Mouse (Mus musculus) forebrain, embryonic 10.5 days (tissue): ENCODE measurements around the gene Tmem259. TPM values are rescaled to one million over a fixed set of nuclear protein-coding genes. Genes with fewer than 3 reads are reported as not detected.
A peak's percentile ranks its signal among the peaks of the same experiment; 100 is the strongest.

Experiments used
- DNase-seq: peaks from one replicate; pipeline ENCODE4 v3.0.0-alpha.2; 2017; ENCODE audit warnings: low spot score; ENCODE audit errors: extremely low spot score
- H3K27ac ChIP-seq: fragments of 300-500 bp; sonication (generic); 2 replicates; pipeline ENCODE4 v1.5.1; 2016; ENCODE audit warnings: mild to moderate bottlenecking
- H3K27me3 ChIP-seq: fragments of 300-500 bp; sonication (generic); 2 replicates; pipeline ENCODE4 v1.6.1; 2016; ENCODE audit warnings: mild to moderate bottlenecking; ENCODE audit not compliant: poor library complexity, severe bottlenecking
- H3K36me3 ChIP-seq: fragments of 300-500 bp; sonication (generic); replicated peaks from 2 replicates; pipeline ENCODE4 v1.6.1; 2016; ENCODE audit warnings: mild to moderate bottlenecking, moderate library complexity
- H3K4me1 ChIP-seq: fragments of 300-500 bp; sonication (generic); 2 replicates; pipeline ENCODE4 v1.6.1; 2016
- H3K4me3 ChIP-seq: fragments of 300-500 bp; sonication (generic); 2 replicates; pipeline ENCODE4 v1.5.1; 2016; ENCODE audit warnings: mild to moderate bottlenecking, moderate library complexity
- H3K9me3 ChIP-seq: fragments of 300-500 bp; sonication (generic); 2 replicates; pipeline ENCODE4 v1.6.1; 2016; ENCODE audit warnings: mild to moderate bottlenecking, moderate library complexity
- WGBS: fragments of 180-500 bp; shearing (Covaris S2); methylation state at CpG from one replicate; pipeline ENCODE4 v1.1.7; 2016; 5-methylcytosine and 5-hydroxymethylcytosine counted together
- polyA plus RNA-seq: library from polyadenylated mRNA; unstranded; fragments of >200 nt; fragmentation: Nextera tagmentation; extraction: Ambion mirVana; gene quantifications from 2 replicates; pipeline ENCODE4 v1.2.1, GENCODE M21; 2016

The Tmem259 gene
- polyA plus RNA-seq, 1 experiment from 2014 or later: 8.4 TPM

DNA sequence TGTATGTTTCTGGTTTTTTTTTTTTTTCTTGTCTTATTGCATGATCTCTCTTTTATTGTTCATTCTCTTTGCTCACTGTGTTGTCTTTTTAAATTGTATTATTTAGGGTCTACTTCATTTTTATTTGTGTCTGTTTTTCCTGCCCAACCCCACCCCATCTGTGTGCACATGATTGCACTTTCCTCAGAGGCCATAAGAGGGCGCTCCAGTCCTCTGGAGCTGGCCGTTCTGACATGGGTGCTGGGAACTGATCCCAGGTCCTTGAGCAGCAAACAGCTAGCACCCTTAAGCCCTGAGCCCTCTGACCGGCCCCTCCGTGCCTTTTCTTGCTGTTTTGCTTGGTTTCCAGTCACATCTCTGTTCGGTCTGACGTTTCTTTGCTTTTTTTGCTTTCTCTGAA is 7.4 kb upstream of the Tmem259 start:
- no peak overlapping the region for H3K27ac ChIP-seq
- H3K4me3 ChIP-seq: 0 out of 2 replicates have a peak overlapping the region, but pooled peaks have one; percentile 14
- no peak for DNase-seq
- whole genome bisulfite sequencing: 86% methylated on average over 6 of the region's 6 CpGs
- H3K36me3 ChIP-seq: peaks cover 44% of the 10 kb centered on the region
- H3K9me3 ChIP-seq: peaks cover 14% of the 10 kb centered on the region; the same call in 1 of the 2 replicates
- peaks cover 49% of the 10 kb centered on the region for H3K27me3 ChIP-seq
- H3K4me1 ChIP-seq: peaks cover 46% of the 10 kb centered on the region

DNA sequence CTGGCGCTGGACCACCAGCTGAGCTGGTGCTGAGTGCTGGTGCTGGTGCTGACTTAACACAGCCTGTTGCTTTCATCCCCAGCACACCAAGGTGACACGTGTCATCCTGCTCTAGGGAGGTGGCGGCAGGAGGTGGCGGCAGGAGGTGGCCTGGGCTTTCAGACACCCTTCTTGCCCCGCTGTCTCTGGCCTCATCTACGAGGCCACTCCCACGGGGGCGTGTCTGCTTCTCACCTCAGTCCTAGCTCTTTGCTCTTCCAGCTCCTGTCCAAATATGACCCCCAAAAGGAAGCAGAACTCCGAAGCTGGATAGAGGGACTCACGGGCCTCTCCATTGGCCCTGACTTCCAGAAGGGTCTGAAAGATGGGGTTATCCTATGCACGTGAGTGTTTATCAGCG is 7.0 kb upstream of the Tmem259 start:
- Histone ChIP-seq H3K27ac (no peak overlapping the region), H3K4me1 (peaks cover 46% of the 10 kb centered on the region), H3K9me3 (peaks cover 14% of the 10 kb centered on the region; the same call in 1 of the 2 replicates), H3K4me3 (peak overlapping the region; percentile 19; the same call in 1 of the 2 replicates), H3K36me3 (peaks cover 44% of the 10 kb centered on the region), H3K27me3 (peaks cover 53% of the 10 kb centered on the region)
- no peak for DNase-seq
- WGBS: 54% methylated on average over 12 of the region's 12 CpGs

DNA sequence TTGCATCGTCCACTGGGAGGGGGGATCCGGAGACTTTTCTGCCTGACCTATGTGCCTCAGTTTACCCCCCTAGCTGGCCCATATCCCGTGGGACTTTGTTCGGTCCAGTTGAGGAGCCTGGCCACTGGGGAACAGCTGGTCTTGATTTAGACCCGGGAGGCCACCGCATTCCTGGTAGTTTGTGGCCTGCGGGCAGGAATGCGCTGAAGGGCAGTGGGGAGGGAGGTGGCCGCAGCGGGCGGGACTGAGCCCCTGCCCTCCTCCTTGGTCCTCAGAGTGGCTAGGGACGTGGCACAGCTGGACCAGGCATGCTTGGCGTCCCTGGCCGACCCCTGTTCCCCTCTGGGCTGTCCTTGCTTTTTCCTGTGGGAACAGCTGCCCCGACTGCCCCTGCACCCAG is 5.7 kb upstream of the Tmem259 start:
- Histone ChIP-seq H3K27me3 (peaks cover 53% of the 10 kb centered on the region), H3K4me1 (peaks cover 48% of the 10 kb centered on the region), H3K9me3 (peaks cover 14% of the 10 kb centered on the region; the same call in 1 of the 2 replicates), H3K4me3 (peak overlapping the region; percentile 80), H3K27ac (peak overlapping the region; percentile 87), H3K36me3 (peaks cover 41% of the 10 kb centered on the region)
- peak; percentile 35 for DNase-seq
- WGBS: 6% methylated on average over 15 of the region's 15 CpGs

DNA sequence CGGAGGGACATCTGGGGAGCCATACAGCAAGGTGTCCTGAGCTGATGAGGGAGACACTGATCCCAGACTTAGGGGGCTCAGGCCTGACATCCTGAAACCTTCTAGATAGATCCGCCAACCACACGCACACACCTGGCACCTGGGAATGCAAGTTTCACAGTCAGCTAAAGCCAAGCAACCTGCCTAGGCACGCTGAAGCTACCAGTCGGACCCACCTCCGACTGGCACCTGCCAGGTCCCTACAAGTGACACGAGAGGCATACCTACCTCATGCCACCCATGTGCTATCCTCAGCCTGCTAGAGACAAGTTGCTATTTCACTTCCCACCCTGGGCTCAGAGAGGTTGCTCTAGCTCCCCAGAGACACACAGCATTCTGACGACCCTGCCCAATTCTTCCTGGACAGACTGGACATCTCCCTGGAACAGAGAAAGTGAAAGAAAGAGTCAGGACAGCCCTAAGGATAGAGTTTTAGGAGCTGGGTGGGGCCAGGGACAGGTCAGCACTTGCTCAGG is 5.2 kb upstream of the Tmem259 start:
- H3K4me3 ChIP-seq: peak overlapping the region; percentile 80
- 30% methylated on average over 8 of the region's 8 CpGs for WGBS
- H3K4me1 ChIP-seq: peaks cover 51% of the 10 kb centered on the region
- peaks cover 53% of the 10 kb centered on the region for H3K27me3 ChIP-seq
- peak overlapping the region; percentile 87 for H3K27ac ChIP-seq
- peaks cover 14% of the 10 kb centered on the region; the same call in 1 of the 2 replicates for H3K9me3 ChIP-seq
- H3K36me3 ChIP-seq: peaks cover 36% of the 10 kb centered on the region
- no peak for DNase-seq

DNA sequence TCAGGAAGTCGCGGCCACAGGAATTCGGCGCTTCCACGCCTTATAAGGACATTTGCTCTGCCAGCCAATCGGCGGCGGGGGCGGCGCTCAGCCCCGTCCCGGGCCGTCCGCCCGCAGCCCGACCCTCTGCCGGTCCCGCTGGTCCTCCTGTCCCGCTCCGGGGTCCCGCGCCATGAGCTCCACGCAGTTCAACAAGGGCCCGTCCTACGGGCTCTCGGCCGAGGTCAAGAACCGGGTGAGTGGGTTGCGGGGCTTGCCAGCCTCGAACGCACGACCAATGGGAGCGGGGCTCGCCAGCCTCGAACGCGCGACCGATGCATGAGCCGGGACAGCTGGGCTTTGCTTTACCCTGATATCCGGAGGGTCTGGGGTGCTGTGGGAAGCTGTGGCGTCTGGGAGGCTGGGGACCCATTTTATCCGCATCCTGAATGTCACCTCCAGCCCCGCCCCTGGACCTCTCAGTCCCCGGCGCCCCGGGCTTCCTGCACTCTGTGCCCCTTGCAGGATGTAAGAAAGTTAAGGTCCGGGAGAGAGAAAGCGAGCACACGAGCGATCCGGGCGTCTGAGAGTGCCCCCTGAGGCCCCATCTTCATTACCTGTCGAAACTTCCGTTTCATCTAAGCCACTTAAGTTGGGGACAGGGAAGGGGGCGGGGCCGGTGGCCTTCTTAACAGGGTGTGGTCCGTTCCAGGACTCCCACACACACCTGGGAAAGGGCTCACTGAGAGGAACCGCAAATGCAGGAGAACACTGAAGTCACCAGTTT is 4.6 kb upstream of the Tmem259 start, which contains the start of gene Cnn2:
Cnn2 (plus strand) TSS at position 79 of the 766 bp plus-strand sequence.
- Histone ChIP-seq H3K9me3 (peaks cover 14% of the 10 kb centered on the region; the same call in 1 of the 2 replicates), H3K27me3 (peaks cover 53% of the 10 kb centered on the region), H3K4me3 (peak within 1 kb of the TSS; percentile 80), H3K4me1 (peaks cover 54% of the 10 kb centered on the region), H3K27ac (peak within 1 kb of the TSS; percentile 87), H3K36me3 (peaks cover 31% of the 10 kb centered on the region)
- under 1% methylated on average over 59 of the region's 59 CpGs for WGBS
- DNase-seq: peak; percentile 53

DNA sequence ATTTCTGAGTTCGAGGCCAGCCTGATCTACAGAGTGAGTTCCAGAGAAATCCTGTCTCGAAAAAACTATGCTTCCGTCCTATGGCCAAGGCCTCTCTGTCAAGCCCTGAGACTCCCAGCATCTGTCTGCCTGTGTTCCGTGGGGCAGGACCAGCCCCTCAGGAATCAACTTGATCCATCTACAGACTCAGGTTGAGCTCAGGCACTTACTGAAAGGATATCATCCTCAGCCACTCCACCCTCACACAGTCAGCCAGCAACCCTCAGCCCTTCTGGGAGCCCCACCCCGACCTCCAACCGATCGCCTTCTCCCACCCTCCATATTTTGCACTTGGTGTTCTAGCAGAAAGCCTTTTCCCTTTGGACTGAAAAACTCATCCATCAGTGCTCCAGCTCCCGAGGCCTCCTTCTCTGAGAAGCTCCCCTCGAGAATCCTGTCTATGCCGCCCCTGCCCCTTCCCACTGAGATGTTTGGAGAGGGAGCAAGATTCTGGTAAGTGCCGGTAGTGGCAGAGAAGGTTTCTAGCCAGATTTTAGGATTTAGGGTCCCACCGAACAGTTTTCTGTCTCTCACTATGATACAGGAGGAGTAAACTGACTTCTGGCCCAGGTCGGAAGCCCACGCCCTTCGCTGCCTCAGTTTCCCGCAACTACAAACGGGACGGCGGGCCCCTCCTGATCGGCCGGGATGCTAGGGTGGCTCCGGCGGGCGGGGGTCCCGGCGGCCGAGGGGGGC is 3.8 kb upstream of the Tmem259 start:
- Histone ChIP-seq H3K27ac (peak overlapping the region; percentile 87), H3K4me1 (peaks cover 61% of the 10 kb centered on the region), H3K4me3 (peak overlapping the region; percentile 80), H3K36me3 (peaks cover 23% of the 10 kb centered on the region), H3K27me3 (peaks cover 53% of the 10 kb centered on the region), H3K9me3 (peaks cover 14% of the 10 kb centered on the region; the same call in 1 of the 2 replicates)
- 11% methylated on average over 27 of the region's 27 CpGs for WGBS
- DNase-seq: no peak

DNA sequence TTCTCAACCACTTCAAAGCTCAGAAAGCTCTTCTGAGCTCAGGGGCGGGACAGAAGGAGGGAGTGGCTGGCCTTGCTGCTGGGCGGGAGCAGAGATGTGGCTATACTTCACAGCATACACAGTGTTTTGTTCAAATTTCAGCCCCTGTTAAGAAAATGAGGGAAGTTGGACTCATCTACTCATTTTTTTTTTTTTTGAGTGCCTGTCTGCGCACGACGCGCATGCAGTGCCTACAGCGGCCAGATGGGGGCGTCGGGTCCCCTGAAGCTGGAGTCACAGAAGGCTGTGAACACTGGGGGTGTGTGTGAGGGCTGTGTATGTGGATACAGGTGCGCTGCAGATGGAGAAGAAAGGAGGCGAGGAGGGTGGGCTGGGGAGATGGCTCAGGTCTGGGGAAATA is 2.8 kb upstream of the Tmem259 start:
- peak; percentile 79 for DNase-seq
- Histone ChIP-seq H3K27me3 (peaks cover 53% of the 10 kb centered on the region), H3K9me3 (peaks cover 12% of the 10 kb centered on the region; the same call in 1 of the 2 replicates), H3K27ac (peak overlapping the region; percentile 87), H3K4me1 (peaks cover 69% of the 10 kb centered on the region), H3K4me3 (peak overlapping the region; percentile 80), H3K36me3 (peaks cover 19% of the 10 kb centered on the region)
- 6% methylated on average over 11 of the region's 11 CpGs for WGBS

DNA sequence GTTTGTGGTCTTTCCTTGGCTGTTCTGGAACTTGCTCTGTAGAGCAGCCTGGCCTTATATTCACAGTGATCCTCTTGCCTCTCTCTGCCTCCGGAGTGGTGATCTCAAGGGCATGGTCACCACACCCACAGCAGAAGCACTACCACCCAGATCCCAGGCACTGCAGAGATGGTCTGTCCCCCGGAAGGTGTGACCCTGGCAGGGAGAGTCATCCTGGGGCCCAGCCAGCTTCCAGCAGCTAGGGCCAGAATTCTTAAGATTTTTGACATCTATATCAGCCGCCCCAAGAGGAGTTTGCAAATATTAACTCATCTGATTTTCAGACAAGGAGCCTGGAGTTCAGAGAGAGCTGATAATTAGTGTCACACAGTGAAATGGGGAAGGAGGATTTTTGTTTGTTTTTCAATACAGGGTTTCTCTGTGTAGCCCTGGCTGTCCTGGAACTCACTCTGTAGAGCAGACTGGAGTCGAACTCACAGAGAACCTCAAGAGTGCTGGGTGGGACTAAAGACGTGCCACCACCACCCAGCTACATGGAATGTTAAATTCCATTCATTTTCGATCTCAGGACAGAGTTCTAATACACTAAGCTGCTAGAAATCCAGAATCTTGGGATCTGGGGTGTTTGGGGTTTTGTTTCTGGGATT is 2.2 kb upstream of the Tmem259 start:
- DNase-seq: no peak
- 51% methylated on average over 6 of the region's 6 CpGs for WGBS
- H3K27ac ChIP-seq: peak overlapping the region; percentile 92; the same call in 1 of the 2 replicates
- H3K36me3 ChIP-seq: peaks cover 19% of the 10 kb centered on the region
- H3K27me3 ChIP-seq: peaks cover 53% of the 10 kb centered on the region
- peaks cover 74% of the 10 kb centered on the region for H3K4me1 ChIP-seq
- peak overlapping the region; percentile 80 for H3K4me3 ChIP-seq
- H3K9me3 ChIP-seq: peaks cover 7% of the 10 kb centered on the region; the same call in 1 of the 2 replicates

DNA sequence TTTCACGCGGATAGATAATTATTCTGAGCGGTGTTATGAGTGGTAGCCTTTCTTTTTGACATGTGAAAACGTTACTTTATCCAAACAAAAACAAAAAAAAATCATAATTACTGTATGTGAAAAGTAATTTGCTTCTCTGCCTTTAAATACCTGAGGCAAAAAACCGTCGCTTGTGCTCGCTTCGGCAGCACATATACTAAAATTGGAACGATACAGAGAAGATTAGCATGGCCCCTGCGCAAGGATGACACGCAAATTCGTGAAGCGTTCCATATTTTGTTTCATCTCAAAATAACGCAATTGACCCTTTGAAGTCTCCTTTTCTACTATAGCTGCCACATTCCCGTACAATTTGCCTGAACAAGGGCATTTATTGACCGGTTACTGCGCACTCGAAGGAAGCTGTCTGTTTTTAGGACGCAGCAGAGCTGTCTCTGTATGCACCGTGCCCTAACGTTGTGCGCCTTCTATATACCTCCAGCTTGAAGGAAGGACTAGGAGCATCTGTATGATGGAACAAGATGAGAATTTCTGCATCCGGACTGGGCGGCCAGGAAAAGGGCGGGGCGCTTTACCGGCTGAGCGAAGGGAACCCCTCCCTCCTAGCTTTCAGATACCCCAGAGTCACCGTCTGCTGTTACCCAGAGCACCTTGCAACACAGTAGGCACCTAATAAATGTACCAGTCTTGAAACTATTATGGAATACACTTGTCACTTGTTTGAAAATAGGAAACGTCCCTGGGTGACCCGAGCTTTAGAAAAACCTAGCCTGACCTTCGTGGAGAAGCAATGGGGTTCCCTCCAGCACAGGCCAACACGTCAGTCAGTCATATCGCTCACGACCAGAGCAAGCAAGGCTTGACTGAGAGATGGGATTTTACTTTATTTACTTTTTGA is 1.5 kb upstream of the Tmem259 start:
- Histone ChIP-seq H3K4me1 (peaks cover 77% of the 10 kb centered on the region), H3K9me3 (no peaks in the 10 kb centered on the region), H3K4me3 (peak overlapping the region; percentile 80), H3K27ac (peak overlapping the region; percentile 92), H3K27me3 (peaks cover 45% of the 10 kb centered on the region), H3K36me3 (peaks cover 19% of the 10 kb centered on the region)
- WGBS: 5% methylated on average over 35 of the region's 35 CpGs
- peak; percentile 59 for DNase-seq

DNA sequence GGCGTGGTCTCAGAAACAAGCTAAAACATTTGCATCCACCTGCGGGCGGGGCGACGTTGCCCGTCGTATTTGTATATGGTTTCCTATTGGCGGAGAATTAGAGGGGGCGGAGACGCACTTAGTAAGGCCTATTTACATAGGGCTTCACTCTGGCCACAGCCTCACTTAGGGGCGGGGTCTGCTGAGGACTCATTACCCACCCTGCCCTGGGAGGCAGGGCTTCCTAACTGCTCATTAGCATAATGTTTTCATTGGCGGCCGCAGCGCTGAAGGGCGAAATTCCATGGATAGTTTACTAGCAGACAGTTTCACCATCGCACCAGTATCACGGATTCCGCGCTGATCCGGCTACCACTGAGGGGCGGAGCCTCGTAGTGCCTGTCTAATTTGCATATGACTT is 741 bp upstream of the Tmem259 start:
- Histone ChIP-seq H3K4me1 (peaks cover 73% of the 10 kb centered on the region), H3K27me3 (peaks cover 38% of the 10 kb centered on the region), H3K36me3 (peaks cover 26% of the 10 kb centered on the region), H3K4me3 (peak overlapping the region; percentile 80), H3K9me3 (no peaks in the 10 kb centered on the region), H3K27ac (peak overlapping the region; percentile 92)
- under 1% methylated on average over 22 of the region's 22 CpGs for WGBS
- peak; percentile 95 for DNase-seq

DNA sequence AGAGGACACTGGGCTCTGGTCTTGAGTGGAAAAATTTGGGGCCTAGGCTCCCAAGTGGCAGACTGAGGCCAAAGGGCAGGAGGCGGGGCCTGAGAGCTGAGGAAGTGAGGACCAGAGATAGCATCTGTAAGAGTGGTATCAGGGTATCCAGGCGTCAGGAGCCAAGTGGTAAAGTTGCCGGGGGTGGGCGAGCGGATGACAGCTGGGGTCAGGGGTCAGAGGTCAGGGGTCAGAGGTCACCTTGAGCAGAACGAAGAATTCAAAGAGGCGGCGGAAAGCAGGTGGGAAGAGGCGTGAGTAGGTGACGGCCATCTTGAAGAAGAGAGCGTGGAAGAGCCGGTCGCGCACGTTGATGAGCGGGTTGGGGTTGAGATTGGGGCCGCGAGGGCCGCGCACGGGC is 460 bp downstream of the Tmem259 start:
- peak overlapping the region; percentile 80 for H3K4me3 ChIP-seq
- H3K4me1 ChIP-seq: peaks cover 63% of the 10 kb centered on the region
- peak overlapping the region; percentile 92 for H3K27ac ChIP-seq
- 2% methylated on average over 21 of the region's 21 CpGs for WGBS
- peaks cover 38% of the 10 kb centered on the region for H3K36me3 ChIP-seq
- H3K9me3 ChIP-seq: no peaks in the 10 kb centered on the region
- peaks cover 26% of the 10 kb centered on the region for H3K27me3 ChIP-seq
- DNase-seq: peak; percentile 66
